Mouse (Mus musculus) right cerebral cortex, adult 2 months (tissue): Measurements from ENCODE around the gene Camta1.

Source experiments
- DNase-seq, 2 experiments: peaks; one replicate each; pipeline ENCODE4 v3.0.0; 2021 to 2022; ENCODE audit warnings: low spot score in 2 of 2

Camta1 gene

DNA sequence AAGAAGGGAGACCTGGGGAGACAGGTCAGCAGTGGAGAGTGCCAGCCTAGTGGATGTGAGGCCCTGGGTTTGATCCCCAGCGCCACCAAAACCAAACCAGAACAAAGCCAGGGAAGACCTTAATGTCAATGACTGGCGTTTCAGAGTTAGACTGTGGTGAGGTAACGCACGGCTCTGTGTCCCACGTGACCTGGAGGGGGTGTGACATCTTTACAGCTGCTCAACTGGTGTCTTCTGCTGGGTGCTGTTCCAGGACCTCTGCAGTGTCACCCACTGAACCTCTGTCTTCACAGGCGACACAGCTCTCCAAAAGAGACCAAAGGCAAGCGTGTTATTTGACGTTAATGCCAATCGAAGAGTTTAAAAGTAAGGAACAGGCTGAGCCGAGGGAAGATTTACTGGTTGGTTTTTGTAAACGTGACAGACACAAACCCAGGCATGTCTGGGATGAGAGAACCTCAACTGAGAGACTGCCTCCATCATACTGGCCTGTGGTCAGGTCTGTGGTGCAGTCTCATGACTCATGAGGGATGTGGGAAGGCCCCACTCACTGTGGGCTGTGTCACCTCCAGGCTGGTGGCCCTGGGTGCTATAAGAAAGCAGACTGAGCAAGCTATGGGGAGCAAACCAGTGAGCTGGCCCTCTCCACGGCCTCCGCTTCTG, 855.9 kb downstream of the Camta1 start:
- no peak for DNase-seq

DNA sequence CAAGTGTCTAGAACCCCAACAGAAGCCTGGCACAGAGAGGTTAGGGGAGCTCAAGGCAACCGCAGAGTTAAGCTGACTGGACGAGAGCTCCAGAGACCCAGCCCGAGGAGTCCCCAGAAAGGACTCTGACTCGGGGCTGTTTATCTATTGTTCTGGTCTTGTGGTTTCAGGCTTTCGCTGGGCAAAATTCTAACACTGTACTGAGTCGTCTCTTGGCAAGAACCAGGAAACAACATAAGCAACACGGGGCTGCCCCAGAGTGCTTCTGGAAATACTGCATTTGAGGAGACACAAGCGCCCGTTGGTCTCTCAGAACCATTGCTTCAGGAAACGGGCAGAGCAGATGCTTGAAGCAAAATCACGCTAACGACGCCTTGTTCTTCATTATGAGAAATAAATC, 860.3 kb downstream of the Camta1 start:
- no peak for DNase-seq

DNA sequence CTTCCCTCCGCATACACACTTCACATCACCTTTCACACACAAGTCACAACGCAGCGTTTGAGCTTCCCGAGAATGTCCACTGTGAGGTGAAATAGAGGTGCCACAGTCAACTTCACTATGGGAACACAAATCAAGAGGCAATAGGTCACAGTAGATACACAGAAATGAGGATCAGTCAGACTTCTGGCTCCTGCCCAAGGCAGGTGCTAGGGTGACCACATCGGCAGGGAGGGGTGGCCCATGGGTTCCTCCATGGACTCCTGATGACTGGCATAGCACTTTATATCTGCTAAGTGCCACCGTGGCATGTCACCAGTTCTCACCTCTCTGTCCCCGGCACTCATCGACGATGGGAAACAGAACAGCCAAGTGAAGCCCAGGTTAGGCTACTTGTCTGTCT, 863.0 kb downstream of the Camta1 start:
- DNase-seq: no peak

DNA sequence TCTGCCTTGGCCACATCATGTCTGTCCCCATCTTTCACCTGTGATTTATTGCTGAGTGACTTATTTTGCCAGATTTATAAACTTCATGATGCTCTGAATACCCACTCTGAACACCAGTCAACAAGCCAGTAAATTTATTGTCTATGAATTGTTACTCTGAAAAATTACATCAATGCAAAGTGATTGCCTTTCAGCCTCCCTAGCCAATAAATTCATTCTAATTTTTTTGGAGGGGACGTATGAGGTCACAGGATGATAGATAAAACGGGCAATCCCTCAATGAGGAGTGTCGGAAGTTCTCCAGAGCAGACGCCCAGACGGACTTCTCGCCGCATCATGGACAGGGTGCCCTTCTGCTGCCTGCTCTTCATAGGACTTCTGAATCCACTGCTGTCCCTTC, 864.9 kb downstream of the Camta1 start, which contains the start of gene Uts2:
Gene Uts2, plus strand, starts transcription at position 301 of the 400 bp plus-strand sequence.
- DNase-seq: no peak

DNA sequence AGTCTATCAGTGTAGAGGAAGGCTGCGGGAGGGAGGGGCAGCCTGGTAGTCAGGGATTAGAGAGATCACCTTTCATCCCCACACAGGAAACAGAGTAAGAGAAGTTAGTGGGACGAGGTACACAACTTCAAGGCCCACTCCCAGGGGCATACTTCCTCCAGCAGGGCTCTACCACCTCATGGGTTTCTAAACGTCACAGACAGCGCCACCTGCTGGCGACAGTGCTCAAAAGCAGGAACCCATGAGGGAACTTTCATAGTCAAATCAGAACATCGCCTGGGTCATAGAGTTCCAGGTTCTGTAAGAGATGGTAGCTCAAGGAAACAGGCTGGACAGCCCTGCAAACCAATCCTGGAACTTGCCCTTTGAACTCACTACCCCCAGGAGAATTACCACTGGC, 871.5 kb downstream of the Camta1 start:
- no peak for DNase-seq

DNA sequence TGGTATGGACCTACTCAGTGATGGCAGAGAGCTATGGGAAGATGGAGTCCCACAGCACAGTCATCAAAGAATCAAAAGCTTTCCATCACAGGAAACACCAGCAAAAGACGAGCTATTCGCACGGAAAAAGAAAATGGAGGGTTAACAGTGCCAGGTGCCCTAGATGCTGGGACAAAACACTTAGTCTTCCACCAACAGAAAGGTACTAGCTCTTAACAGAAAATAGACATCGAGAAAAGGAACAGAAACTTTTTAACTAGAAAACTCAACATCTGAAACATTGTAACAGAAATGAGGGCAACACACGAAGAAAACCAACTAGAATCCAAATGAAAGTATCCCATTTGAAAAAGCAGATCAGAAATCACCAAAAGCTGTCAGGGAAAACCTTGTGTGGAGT, 881.5 kb downstream of the Camta1 start:
- DNase-seq: no peak

DNA sequence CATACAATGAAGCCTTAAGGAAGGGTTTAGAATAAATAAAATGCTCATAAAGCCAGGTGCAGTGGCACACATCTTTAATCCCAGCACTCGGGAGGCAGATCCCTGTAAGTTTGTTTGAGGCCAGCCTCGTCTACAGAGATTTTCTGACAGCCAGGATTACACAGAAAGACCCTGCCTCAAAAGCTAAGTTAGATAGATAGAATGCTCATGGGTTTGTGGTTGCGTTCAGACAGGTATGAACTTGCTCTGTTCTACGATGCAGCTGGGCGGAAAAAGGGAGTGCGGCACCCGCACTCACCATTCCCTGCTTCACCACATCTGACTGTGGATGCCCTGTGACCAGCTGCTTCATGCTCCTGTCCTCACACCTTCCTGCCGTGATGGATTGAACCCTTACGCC, 882.2 kb downstream of the Camta1 start:
- no peak for DNase-seq

DNA sequence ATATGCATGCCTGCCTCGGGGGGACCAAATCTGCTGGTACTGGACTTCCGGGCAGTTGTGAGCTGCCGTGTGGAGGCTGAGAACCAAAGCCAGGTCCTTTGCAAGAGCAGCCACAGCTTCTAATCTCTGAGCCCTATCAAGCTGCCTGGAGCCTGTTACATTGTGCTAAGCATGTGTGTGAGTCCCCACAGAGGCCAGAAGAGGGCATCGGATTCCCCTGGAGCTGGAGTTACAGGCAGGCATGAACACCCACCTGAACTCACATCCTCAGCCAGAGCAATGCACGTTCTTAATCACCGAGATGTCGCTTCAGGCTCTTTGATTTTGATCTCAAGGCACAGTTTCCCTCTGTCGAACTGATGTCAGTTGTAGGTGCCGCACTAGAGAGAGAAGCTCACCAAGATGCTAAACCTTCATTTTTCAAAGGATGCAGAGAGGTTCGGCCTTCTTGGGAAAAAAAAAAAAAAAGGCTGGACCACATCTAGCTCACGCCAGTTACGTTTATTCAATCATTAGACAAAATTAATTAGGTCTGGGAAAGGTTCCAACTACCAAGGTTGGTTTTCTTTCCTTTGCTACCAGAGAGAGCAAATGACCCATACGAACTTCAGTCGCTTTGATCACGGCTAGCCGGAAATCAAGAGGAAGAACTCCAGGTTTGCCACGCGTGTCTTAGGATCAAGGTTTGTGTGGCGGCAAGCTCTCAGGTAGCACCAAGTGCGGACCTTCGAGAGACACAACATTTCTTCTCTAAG, 883.3 kb downstream of the Camta1 start:
- DNase-seq: no peak

DNA sequence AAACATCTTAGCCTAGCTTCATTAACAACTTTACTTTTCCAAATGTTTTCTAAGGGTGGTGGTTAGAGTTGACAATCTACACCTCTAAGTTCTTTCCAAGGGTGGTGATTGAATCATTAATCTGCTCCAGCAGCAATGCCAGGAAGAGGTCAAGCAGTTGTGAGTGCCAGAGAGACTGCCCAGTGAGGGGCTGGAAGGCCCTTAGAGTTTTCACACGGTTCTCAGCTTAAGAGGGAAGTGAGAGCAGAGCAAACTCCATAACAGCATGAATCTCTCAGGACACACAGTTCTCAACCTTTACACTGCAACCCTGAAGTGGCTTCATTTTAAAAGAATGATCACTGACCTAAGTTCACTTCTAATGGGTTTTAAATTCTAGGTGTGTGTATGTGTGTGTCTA, 886.5 kb downstream of the Camta1 start:
- no peak for DNase-seq

DNA sequence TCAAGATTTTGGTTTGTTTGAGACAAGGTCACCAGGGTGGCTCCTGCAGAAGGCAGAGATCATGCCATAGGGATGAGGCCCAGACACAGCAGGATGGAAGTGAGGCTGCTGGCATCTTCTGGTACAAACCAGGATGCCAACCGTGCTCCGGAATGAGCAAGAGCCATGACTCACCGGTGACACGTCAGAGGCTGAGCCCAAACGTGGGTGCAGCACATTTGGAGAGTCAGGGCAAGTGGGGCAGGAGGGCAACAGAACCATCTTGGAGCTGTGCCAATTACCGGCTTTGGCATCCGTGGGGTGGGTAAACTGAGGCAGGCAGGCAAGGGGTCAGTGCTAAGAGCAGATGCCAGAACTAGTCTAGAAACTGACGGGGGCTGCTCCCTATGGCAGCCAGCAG, 888.4 kb downstream of the Camta1 start:
- no peak for DNase-seq

DNA sequence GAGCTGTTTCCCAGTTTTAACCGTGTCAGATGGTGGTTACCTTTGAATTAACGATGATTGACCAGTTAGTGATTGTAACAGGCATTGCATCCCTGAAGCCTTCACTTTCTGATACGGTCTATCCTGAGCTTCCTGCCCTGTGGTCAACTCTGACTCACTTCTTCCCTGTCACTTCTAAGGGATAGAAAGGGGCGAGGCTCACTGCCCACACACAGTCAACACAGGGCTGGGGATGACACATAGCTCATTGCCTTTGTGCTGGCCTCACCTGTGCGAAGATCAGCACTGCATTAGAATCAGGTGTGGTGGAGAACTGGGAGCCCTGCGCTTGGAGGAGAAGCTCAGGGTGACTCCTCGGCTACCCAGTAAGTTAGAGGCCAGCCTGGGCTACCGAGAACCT, 892.7 kb downstream of the Camta1 start:
- no peak for DNase-seq

DNA sequence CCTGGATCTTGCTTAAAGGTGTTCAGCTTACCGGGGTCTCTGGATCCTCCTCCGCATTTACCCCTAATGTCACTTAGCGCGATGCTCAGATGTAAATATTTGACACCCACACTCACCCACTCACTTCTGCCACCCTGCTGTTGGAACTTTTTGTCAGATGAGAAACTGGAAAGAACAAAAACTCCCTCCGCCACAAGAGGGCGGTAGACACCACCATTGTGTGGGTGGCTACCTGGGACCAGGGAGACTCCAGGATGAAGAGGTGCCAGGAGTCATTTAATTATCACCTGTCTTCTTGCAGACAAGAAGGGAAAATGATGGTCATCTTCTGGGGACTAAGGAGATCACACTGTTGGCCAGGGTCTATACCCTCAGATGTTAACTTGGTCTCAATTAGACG, 895.1 kb downstream of the Camta1 start:
- DNase-seq: peak; percentile 71 to 79

DNA sequence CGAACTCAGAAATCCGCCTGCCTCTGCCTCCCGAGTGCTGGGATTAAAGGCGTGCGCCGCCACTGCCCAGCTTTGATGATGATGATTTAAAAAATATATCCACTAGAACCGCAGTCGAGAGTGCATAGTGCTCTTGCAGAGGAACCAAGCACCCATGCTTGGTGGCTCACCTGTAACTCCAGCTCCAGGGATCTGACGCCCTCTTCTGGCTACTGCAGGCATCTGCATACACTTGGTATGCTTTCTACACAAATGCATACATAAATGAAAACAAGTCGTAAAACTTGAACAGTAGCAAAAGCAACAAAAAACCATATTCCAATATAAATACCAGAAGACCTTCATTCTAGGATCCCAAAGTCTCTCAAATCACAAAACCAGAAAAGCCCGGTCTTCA, 896.1 kb downstream of the Camta1 start:
- no peak for DNase-seq

DNA sequence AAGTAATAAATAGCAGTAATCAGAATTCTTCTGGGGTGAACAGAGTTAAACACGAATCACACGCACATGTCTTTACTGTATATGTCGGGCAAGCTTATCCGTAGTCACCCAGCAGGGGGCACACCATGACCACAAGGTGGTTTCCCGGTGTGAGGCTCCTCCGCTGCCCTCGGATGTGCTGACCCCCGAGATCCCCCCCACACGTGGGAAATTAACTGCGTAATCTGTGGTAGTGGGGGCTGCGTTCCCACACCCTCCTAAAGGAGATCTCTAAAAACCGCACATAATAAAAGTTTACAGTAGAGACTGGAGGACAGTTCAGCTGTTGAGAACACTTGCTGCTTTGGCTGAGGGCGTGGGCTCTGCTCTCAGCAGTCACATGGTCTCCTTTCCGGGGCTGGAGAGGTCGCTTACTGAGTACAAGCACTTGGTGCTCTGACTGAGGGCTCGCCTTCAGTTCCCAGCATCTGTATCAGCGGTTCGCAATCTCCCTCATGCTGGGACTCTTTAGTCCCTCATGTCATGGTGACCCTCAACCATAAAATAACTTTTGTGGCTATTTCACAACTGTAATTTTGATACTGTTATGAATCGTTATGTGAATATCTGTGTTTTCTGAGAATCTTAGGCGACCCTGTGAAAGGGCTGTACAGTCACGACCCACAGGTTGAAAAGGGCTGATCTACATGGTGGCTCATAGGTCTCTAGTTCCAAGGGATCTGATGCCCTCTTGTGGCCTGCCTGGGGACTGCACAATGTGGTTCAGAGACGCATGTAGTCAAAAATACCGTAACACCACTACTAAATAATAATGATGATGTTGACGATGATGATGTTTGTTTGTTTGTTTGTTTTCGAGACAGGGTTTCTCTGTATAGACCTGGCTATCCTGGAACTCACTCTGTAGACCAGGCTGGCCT, 896.8 kb downstream of the Camta1 start:
- DNase-seq: peak; percentile 94

DNA sequence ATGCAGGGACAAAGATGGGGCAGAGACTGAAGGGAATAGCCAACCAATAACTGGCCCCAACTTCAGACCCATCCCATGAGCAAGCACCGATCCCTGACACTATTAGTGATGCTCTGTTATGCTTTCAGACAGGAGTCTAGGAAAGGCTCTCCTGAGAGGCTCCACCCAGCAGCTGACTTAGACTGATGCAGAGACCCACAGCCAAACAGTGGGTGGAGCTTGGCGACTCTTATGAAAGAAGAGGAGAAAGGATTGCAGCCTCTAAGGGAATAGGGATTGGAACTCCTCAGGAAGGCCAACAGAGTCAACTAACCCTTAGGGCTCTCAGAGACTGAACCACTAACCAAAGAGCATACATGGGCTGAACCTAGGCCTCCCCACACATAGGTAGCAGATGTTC, 898.0 kb downstream of the Camta1 start:
- DNase-seq: no peak

DNA sequence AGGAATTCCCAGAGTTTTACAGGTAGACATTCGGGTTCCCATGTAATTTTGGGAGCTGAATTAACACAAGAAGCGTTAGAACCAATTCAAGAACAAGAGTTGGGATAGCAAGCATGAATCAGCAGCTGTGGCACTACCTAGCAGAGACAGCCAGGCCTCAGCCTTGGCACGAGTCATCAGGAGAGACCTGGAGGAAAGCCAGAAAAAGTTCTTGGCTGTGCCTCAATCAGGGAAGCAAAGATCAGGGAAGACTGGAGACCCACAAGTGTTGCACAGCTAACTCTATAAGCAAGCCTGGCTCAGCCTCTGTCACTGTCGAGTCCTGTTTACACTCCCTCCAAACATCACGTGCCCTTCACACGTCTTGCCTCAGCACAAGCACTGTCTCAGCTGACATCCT, 899.4 kb downstream of the Camta1 start:
- no peak for DNase-seq

DNA sequence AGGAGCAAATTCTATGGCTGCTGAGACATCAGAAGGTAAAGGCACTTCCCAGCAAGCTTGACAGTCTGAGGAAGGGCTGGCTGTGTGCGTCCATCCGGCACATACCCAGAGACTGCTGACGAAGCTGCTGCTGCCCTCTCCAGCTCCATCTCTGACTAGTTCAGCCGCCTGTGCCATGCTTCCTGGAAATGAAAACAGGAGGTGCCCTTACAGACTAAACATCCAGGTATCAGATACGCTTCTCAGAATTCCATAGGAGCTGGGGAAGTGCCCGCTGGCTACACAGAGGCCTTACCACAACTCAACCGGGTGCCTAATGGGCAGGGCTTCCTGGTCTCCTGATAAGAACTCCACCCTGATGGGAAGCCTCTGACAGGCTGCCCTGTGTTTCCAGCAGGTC, 903.1 kb downstream of the Camta1 start:
- DNase-seq: no peak

DNA sequence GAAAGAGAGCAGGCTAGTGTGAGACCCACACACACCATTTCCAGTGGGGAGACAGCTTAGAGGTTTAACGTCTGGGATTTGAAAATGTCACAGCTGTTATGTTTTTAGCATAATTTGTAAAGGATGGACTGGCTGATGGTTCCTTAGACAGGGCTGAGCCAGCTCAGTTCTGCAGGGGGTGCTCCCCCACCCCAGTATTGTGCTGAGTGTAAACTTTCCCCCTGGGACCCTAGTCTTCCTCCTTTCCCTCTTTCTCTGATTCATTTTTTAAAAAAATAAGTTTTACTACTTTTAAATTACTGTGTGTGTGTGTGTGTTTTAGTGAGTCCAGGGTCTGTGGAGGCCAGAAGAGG, 904.6 kb downstream of the Camta1 start:
- no peak for DNase-seq

DNA sequence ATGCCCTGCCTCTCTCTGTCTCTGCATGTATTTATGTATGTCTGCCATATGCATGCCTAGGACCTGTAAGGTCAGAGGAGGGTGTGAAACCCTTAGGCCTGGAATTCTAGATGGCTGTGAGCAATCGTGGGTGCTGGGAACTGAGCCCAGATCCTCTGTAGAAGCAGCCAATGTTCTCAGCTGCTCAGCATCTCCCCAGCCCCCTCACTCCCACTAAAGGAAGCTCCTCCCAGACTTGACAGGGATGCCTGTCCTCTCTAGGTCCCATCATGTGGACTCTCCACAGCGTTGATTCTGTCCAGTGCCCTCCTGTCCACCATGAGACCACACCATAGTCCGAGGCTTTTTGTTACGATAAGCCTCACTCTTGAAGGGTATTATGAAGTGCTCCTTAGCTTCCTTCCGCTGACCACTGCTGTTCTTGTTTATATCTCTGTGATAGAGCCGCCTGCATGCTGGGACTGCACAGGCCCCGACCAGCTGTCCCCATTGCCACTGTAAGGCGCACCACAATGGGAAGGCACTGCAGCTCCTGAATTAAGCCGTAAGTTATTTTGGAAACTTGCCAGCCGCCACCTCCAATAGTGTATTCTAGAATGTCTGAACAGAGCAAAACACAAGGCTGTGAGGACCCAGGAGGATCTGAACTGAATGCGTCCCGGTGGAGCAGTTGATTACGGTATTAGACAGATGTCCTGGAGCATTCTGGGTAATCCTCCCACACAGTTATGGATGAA, 905.1 kb downstream of the Camta1 start:
- peak; percentile 38 to 39 for DNase-seq

DNA sequence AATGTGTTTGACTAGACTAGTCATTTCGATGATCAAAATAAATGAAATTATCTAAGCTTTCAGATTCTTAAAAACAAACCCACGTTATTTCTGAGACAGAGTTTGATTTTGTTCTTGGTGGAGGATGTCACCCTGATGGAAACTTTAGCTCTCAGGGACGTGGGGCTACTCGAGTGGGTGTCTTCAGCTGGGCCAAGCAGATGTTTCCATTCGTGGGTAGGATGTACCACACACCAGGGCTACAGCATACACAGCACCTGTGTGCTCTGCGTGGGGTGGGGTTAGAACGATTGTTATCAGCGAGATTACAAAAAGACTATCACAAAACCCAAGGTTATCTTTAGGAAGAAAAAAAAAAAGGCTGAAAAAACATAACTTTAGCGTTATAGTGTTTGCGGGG, 910.7 kb downstream of the Camta1 start:
- no peak for DNase-seq

DNA sequence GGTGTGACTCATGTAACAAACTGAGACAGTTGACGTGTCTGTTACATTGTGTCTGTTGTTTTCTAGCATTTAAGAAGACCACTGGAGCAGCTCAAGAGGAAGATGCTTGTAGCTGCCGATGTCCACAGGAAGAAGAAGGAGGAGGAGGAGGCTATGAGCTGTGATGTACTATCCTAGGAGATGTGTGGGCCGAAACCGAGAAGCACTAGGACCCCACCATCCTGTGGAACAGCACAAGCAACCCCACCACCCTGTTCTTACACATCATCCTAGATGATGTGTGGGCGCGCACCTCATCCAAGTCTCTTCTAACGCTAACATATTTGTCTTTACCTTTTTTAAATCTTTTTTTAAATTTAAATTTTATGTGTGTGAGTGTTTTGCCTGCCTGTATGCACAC, 917.0 kb downstream of the Camta1 start:
- DNase-seq: no peak
